Mouse (Mus musculus) heart, postnatal 0 days (tissue): ENCODE measurements at regions not wholly inside any gene's neighbourhood (a gene's known extent, or its start where the extent isn't known, plus 50 kb on each side); places are given as distances from the start of the nearest gene placed in this dataset.

ENCODE experiments used
- ATAC-seq: fragments of 200-750 bp; cut with Nextera tagmentation; 2 replicates; pipeline ENCODE4 v1.8.0; 2017; ENCODE audit warnings: low read depth, moderate number of reproducible peaks, moderate library complexity; ENCODE audit not compliant: insufficient read depth
- DNase-seq: peaks from one replicate; pipeline ENCODE4 v3.0.0-alpha.2; 2016; ENCODE audit warnings: low spot score
- H3K27ac ChIP-seq: fragments of 300-500 bp; sonication (generic); 2 replicates; pipeline ENCODE4 v1.5.1; 2014; ENCODE audit warnings: low read depth, mild to moderate bottlenecking
- H3K27me3 ChIP-seq: fragments of 300-500 bp; sonication (generic); 2 replicates; pipeline ENCODE4 v1.6.1; 2014; ENCODE audit warnings: low read length, mixed read lengths; ENCODE audit not compliant: control insufficient read depth, insufficient read depth
- H3K36me3 ChIP-seq: fragments of 300-500 bp; sonication (generic); replicated peaks from 2 replicates; pipeline ENCODE4 v1.6.1; 2014; ENCODE audit warnings: low read length, mixed read lengths; ENCODE audit not compliant: control insufficient read depth, insufficient read depth
- H3K4me1 ChIP-seq: fragments of 300-500 bp; sonication (generic); 2 replicates; pipeline ENCODE4 v1.6.1; 2014; ENCODE audit warnings: antibody characterized with exemption; ENCODE audit not compliant: control insufficient read depth, insufficient read depth
- H3K4me2 ChIP-seq: fragments of 300-500 bp; sonication (generic); 2 replicates; pipeline ENCODE4 v1.6.1; 2014; ENCODE audit warnings: low read depth, mild to moderate bottlenecking, low read length, moderate library complexity
- H3K4me3 ChIP-seq: fragments of 300-500 bp; sonication (generic); 2 replicates; pipeline ENCODE4 v1.5.1; 2014; ENCODE audit warnings: low read depth, low read length
- H3K9ac ChIP-seq: fragments of 300-500 bp; sonication (generic); replicated peaks from 2 replicates; pipeline ENCODE4 v1.6.1; 2014; ENCODE audit warnings: low read depth, low read length, mixed read lengths
- H3K9me3 ChIP-seq: fragments of 300-500 bp; sonication (generic); replicated peaks from 2 replicates; pipeline ENCODE4 v1.6.1; 2016; ENCODE audit warnings: low read length; ENCODE audit not compliant: control insufficient read depth
- CTCF ChIP-seq: IDR thresholded peaks from 2 replicates; pipeline ENCODE4 v1.5.1; 2016; ENCODE audit warnings: antibody characterized with exemption, control low read depth, low read depth
- EP300 ChIP-seq: IDR thresholded peaks from 2 replicates; pipeline ENCODE4 v1.6.1; 2016; ENCODE audit warnings: antibody characterized with exemption, low read depth
- WGBS: fragments of 180-500 bp; shearing (Covaris S2); extraction: QIAGEN DNeasy Blood & Tissue Kit; methylation state at CpG from one replicate; pipeline ENCODE4 v1.1.7; 2014; 5-methylcytosine and 5-hydroxymethylcytosine counted together

DNA sequence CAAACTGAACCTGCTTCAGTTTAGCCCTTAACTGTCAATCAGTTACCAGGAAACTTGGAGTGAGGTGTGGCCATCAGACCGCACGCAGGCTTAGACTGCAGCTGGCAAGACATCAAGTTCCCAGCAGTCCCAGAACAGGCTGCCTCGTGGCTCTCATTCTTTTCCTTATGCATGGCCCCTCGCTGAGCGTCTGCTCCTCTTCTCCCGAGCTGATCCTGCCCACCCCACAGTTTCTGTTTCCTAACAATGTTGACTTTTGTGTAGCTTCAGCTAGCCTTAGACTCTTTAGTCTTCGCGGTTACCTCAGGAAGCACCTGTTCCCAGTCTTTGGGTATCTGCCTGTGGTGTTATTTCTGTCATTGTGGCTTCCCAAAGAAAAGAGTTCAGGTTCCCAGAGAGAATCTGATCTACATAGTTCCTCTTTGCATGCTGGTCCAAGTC, 66.1 kb upstream of the Atp1a1 start:
- Histone ChIP-seq H3K4me1 (peaks cover 10% of the 10 kb centered on the region; the same call in 1 of the 2 replicates), H3K4me2 (no peak overlapping the region), H3K27ac (no peak overlapping the region; the same call in 1 of the 2 replicates), H3K9ac (no peak overlapping the region), H3K27me3 (no peaks in the 10 kb centered on the region), H3K9me3 (no peaks in the 10 kb centered on the region), H3K36me3 (no peaks in the 10 kb centered on the region), H3K4me3 (no peak overlapping the region)
- TF ChIP-seq CTCF (no peak), EP300 (no peak)
- peak; percentile 73 for ATAC-seq
- 17% methylated on average over 8 of the region's 8 CpGs for WGBS
- peak; percentile 78 for DNase-seq

GRCm38 (mm10) chr3:101669743-101670142, 65.3 kb upstream of the Atp1a1 start:
- Histone ChIP-seq H3K9ac (no peak overlapping the region), H3K4me1 (peaks cover 10% of the 10 kb centered on the region; the same call in 1 of the 2 replicates), H3K36me3 (no peaks in the 10 kb centered on the region), H3K9me3 (no peaks in the 10 kb centered on the region), H3K4me2 (no peak overlapping the region), H3K27ac (no peak overlapping the region), H3K4me3 (no peak overlapping the region), H3K27me3 (no peaks in the 10 kb centered on the region)
- no peak for TF ChIP-seq EP300
- no peak for TF ChIP-seq CTCF
- WGBS, result 89% methylated on average over 3 of the region's 3 CpGs
- DNase-seq (no peak), ATAC-seq (no peak)

GRCm38 (mm10) chr3:101667767-101668387, 63.4 kb upstream of the Atp1a1 start:
- Histone ChIP-seq H3K9ac (no peak overlapping the region), H3K4me2 (no peak overlapping the region), H3K9me3 (no peaks in the 10 kb centered on the region), H3K4me3 (no peak overlapping the region), H3K36me3 (no peaks in the 10 kb centered on the region), H3K27ac (no peak overlapping the region), H3K4me1 (peaks cover 10% of the 10 kb centered on the region; the same call in 1 of the 2 replicates), H3K27me3 (no peaks in the 10 kb centered on the region)
- no peak for DNase-seq
- no peak for ATAC-seq
- 74% methylated on average over 10 of the region's 10 CpGs for WGBS
- no peak for TF ChIP-seq CTCF
- TF ChIP-seq EP300, result no peak

DNA sequence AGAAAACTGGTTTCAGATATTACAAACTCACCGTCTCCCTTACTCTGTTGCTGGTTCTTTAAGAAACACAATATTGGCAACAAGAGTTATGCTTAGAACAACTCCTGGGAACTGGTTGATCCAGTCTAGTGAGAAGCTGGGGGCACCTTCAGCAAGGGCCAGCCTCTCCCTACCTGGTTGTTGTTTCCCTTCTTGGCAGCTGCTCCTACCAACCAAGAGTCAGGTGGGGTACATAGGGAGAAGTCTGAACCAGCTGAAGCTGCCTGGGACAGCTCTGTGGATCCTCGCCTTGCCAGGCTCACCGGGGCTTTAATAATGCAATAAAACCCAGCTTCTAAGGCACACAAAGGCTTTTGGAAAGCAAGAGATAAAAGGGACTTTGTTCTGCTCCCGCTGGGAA, 62.7 kb upstream of the Atp1a1 start:
- Histone ChIP-seq H3K4me2 (no peak overlapping the region), H3K36me3 (no peaks in the 10 kb centered on the region), H3K9ac (no peak overlapping the region), H3K9me3 (no peaks in the 10 kb centered on the region), H3K27ac (no peak overlapping the region), H3K4me3 (no peak overlapping the region), H3K27me3 (no peaks in the 10 kb centered on the region), H3K4me1 (peaks cover 10% of the 10 kb centered on the region; the same call in 1 of the 2 replicates)
- no peak for DNase-seq
- 75% methylated on average over 4 of the region's 4 CpGs for WGBS
- TF ChIP-seq CTCF, result no peak
- TF ChIP-seq EP300, result no peak
- no peak for ATAC-seq

- DNase-seq, result no peak
- TF ChIP-seq CTCF (no peak), EP300 (no peak)
- Histone ChIP-seq H3K9ac (no peak overlapping the region), H3K4me3 (no peak overlapping the region), H3K36me3 (no peaks in the 10 kb centered on the region), H3K4me2 (no peak overlapping the region), H3K9me3 (no peaks in the 10 kb centered on the region), H3K27me3 (no peaks in the 10 kb centered on the region), H3K4me1 (peaks cover 10% of the 10 kb centered on the region; the same call in 1 of the 2 replicates), H3K27ac (no peak overlapping the region)
- no peak for ATAC-seq
- 85% methylated on average over 8 of the region's 8 CpGs for WGBS
Observed at GRCm38 (mm10) chr3:101666583-101666982, 62.1 kb upstream of the Atp1a1 start.
